In the genomic region with DNA sequence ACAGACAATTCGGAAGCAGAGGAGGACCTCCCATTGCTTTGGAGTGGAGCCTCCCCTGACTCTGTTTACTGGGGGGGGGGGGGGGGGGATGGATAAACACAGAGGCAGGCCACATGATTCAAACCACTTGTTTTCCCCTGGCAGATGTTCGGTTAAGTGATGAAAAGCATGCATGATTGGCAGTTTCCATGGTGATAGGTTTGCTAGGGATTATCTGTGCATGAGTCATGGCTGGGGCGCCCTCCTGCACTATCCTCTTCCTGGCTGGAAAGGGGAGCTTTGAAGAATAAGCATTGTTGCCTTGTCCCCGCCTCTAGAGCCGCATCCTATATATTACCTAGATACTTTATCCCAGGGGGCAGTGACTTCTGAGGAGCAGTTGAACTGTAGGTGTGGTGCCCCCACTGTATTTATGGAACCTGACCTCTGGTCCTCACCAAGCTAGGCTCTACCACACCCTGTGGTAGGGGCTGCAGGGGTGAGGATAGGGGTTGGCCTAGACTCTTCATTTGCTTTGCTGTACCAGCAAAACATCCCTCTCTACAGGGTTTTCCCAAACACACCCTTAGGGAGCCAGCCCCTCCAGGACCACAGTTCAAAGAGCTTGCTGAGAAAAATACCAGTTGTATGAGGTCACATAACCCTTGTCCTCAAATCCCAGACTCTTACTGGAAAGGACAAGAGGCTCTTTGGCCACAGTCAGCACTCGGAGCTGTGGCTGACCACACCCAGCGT, we compare ENCODE assay signal across 7 mouse cellular contexts.
DNase-seq lines count a peak whose midpoint lies in the region; ATAC-seq lines count a peak whose summit lies in the region.

No protein-coding gene starts in this region.

- no peak overlapping the region for H3K4me2 ChIP-seq in forebrain, embryonic 13.5 days
- H3K4me2 ChIP-seq in hindbrain, embryonic 15.5 days, result no peak overlapping the region
- no peak overlapping the region for H3K4me2 ChIP-seq in neural tube, embryonic 14.5 days (ENCODE audit: low read depth, low read length)

- H3K4me1 ChIP-seq in forebrain, embryonic 13.5 days, result peaks cover 17% of the 10 kb centered on the region
- H3K4me1 ChIP-seq in hindbrain, embryonic 15.5 days (replicated peaks), result peaks cover 8% of the 10 kb centered on the region
- H3K4me1 ChIP-seq in neural tube, embryonic 14.5 days (ENCODE audit: control insufficient read depth, insufficient read depth, low read length), result 0 out of 2 replicates have a peak, but pooled peaks cover 2% of the 10 kb centered on the region

- H3K27me3 ChIP-seq in forebrain, embryonic 13.5 days, result no peaks in the 10 kb centered on the region
- H3K27me3 ChIP-seq in hindbrain, embryonic 15.5 days, result no peaks in the 10 kb centered on the region
- H3K27me3 ChIP-seq in neural tube, embryonic 14.5 days (ENCODE audit: control insufficient read depth, insufficient read depth, low read length), result no peaks in the 10 kb centered on the region

- peak; percentile 81; the same call in 1 of the 2 replicates for ATAC-seq in forebrain, embryonic 13.5 days
- peak; percentile 75 for ATAC-seq in hindbrain, embryonic 15.5 days (ENCODE audit: low FRiP score, low read depth)
- ATAC-seq in neural tube, embryonic 14.5 days (ENCODE audit: low read depth), result 0 out of 2 replicates have a peak, but pooled peaks have one; percentile 28

- H3K9me3 ChIP-seq in forebrain, embryonic 13.5 days (replicated peaks), result no peaks in the 10 kb centered on the region
- no peaks in the 10 kb centered on the region for H3K9me3 ChIP-seq in hindbrain, embryonic 15.5 days
- no peaks in the 10 kb centered on the region for H3K9me3 ChIP-seq in neural tube, embryonic 14.5 days (ENCODE audit: control insufficient read depth, low read length)

- WGBS in forebrain, embryonic 13.5 days, result 42% methylated on average over 7 of the region's 7 CpGs
- WGBS in hindbrain, embryonic 15.5 days, result 36% methylated on average over 7 of the region's 7 CpGs
- 48% methylated on average over 7 of the region's 7 CpGs for WGBS in neural tube, embryonic 14.5 days

- H3K27ac ChIP-seq in forebrain, embryonic 13.5 days, result peak overlapping the region; percentile 67
- no peak overlapping the region for H3K27ac ChIP-seq in hindbrain, embryonic 15.5 days (replicated peaks)
- no peak overlapping the region for H3K27ac ChIP-seq in neural tube, embryonic 14.5 days (ENCODE audit: low read depth, low read length)

- no peak overlapping the region for H3K9ac ChIP-seq in forebrain, embryonic 13.5 days
- no peak overlapping the region for H3K9ac ChIP-seq in hindbrain, embryonic 15.5 days
- no peak overlapping the region for H3K9ac ChIP-seq in neural tube, embryonic 14.5 days (replicated peaks; ENCODE audit: low read depth, low read length)

- DNase-seq in 3T3-L1 (ENCODE audit: low read depth, low spot score), result peak; percentile 98
- DNase-seq in MN1 (ENCODE audit: low spot score), result peak; percentile 67
- DNase-seq in thymus, postnatal 0 days (ENCODE audit: low spot score), result no peak
- DNase-seq in layer of hippocampus, postnatal 36 days, result no peak

- H3K4me3 ChIP-seq in forebrain, embryonic 13.5 days, result no peak overlapping the region
- no peak overlapping the region for H3K4me3 ChIP-seq in hindbrain, embryonic 15.5 days
- H3K4me3 ChIP-seq in neural tube, embryonic 14.5 days (ENCODE audit: low read depth, low read length), result no peak overlapping the region

- H3K36me3 ChIP-seq in forebrain, embryonic 13.5 days (ENCODE audit: poor library complexity, severe bottlenecking), result no peaks in the 10 kb centered on the region
- H3K36me3 ChIP-seq in hindbrain, embryonic 15.5 days, result no peaks in the 10 kb centered on the region
- H3K36me3 ChIP-seq in neural tube, embryonic 14.5 days (ENCODE audit: control insufficient read depth, insufficient read depth, low read length), result no peaks in the 10 kb centered on the region

Comparison
In these comparisons a context has a peak if more than half of its experiments do, and no peak if none do; other contexts are left out.
1. DNase-seq: peak in 3T3-L1 (single experiment) and MN1 (single experiment); none in thymus, postnatal 0 days (single experiment) and layer of hippocampus, postnatal 36 days (0 of 2).
2. ATAC-seq: peak in every context shown above with its lines; median percentile 81 in forebrain, embryonic 13.5 days; 75 in hindbrain, embryonic 15.5 days; 28 in neural tube, embryonic 14.5 days.